Mouse (Mus musculus): Measurements from ENCODE around the gene Kctd18. TPM values are rescaled to one million over a fixed set of nuclear protein-coding genes. Genes with fewer than 3 reads are reported as not detected.
A peak's percentile ranks its signal among the peaks of the same experiment; 100 is the strongest.

Kctd18 gene
- total and polyA plus RNA-seq, 3 experiments: 12.8 to 19.8 (median 14.8) TPM

- dilution Hi-C loops (cut with MboI; ENCODE audit: extremely low pct_ligation_motif_present, extremely low pct_unique_long_range_greater_than_20kb, low sequenced_read_pairs) (no loop called here), in situ Hi-C loops (cut with MboI; ENCODE audit: low pct_ligation_motif_present, low pct_unique_long_range_greater_than_20kb, low sequenced_read_pairs) (no loop called here)
- no peaks in the 10 kb centered on the region for H3K79me2 ChIP-seq (replicated peaks; ENCODE audit: control insufficient read depth, extremely low read depth, insufficient read depth, poor library complexity, severe bottlenecking)
- TF ChIP-seq MAFK (IDR thresholded peaks at IDR 0.05; ENCODE audit: insufficient replicate concordance, low read length): no peak
- TF ChIP-seq ZNF384 (IDR thresholded peaks at IDR 0.05; ENCODE audit: low read depth, low read length): no peak
- TF ChIP-seq CTCF (conservative IDR thresholded peaks at IDR 0.05 in 1 of 2, IDR thresholded peaks at IDR 0.05 in 1 of 2; ENCODE audit: low read depth in 2 of 2, low read length in 2 of 2): no peak
- no peak for TF ChIP-seq ELF1 (IDR thresholded peaks at IDR 0.05; ENCODE audit: low read depth, low read length)
- TF ChIP-seq MAZ (IDR thresholded peaks at IDR 0.05; ENCODE audit: low read depth, low read length): no peak
- no peak for TF ChIP-seq MAX (IDR thresholded peaks at IDR 0.05; ENCODE audit: low read length)
- no peak for TF ChIP-seq NELFE (IDR thresholded peaks at IDR 0.05; ENCODE audit: low read depth, low read length)
- TF ChIP-seq ZMIZ1 (IDR thresholded peaks at IDR 0.05; ENCODE audit: low read depth, low read length): no peak
- no peak for TF ChIP-seq SIN3A (IDR thresholded peaks at IDR 0.05; ENCODE audit: low read length)
- TF ChIP-seq POLR2AphosphoS2 (IDR thresholded peaks at IDR 0.05; ENCODE audit: low read depth, low read length): no peak
- TF ChIP-seq MYC (IDR thresholded peaks at IDR 0.05; ENCODE audit: low read depth, low read length): no peak
- TF ChIP-seq NRF1 (IDR thresholded peaks at IDR 0.05; ENCODE audit: low read depth, low read length): no peak
- TF ChIP-seq EP300 (IDR thresholded peaks at IDR 0.05; ENCODE audit: low read length): no peak
- TF ChIP-seq IRF4 (IDR thresholded peaks at IDR 0.05; ENCODE audit: low read depth, low read length): no peak
- no peak for TF ChIP-seq CHD2 (IDR thresholded peaks at IDR 0.05; ENCODE audit: low read length)
- TF ChIP-seq JUN (IDR thresholded peaks at IDR 0.05; ENCODE audit: insufficient read depth, low read depth, low read length): no peak
- TF ChIP-seq USF1 (IDR thresholded peaks at IDR 0.05; ENCODE audit: low read depth, low read length): no peak
- no peak overlapping the region for H3K4me2 ChIP-seq (ENCODE audit: insufficient read depth, low read depth, poor library complexity, severe bottlenecking)
- no peak for DNase-seq (ENCODE audit: extremely low read depth)
- no peaks in the 10 kb centered on the region for H3K9me3 ChIP-seq (replicated peaks; ENCODE audit: low read length)
- no peaks in the 10 kb centered on the region for H3K27me3 ChIP-seq (replicated peaks)
- H3K36me3 ChIP-seq (replicated peaks in 1 of 2; ENCODE audit: control insufficient read depth in 1 of 2, insufficient read depth in 1 of 2, low read length in 1 of 2): no peaks in the 10 kb centered on the region
- no peak overlapping the region for H3K4me3 ChIP-seq (replicated peaks in 1 of 3; ENCODE audit: low read depth in 2 of 3, low read length in 2 of 3, poor library complexity in 1 of 3)
- H3K27ac ChIP-seq (ENCODE audit: insufficient read depth, low read depth): no peak overlapping the region
- H3K4me1 ChIP-seq (ENCODE audit: control insufficient read depth in 1 of 2, insufficient read depth in 2 of 2): 0 out of 4 replicates have a peak, but pooled peaks cover 2% of the 10 kb centered on the region in 2 experiments
- no peak overlapping the region for H3K9ac ChIP-seq (ENCODE audit: insufficient read depth, low read depth)
These were observed 101.4 kb downstream of the Kctd18 start for GRCm38 (mm10) chr1:57917342-57917741.

GRCm38 (mm10) chr1:57911561-57911960 lies 107.2 kb downstream of the Kctd18 start:
- dilution Hi-C loops (cut with MboI; ENCODE audit: extremely low pct_ligation_motif_present, extremely low pct_unique_long_range_greater_than_20kb, low sequenced_read_pairs): no loop called here
- H3K79me2 ChIP-seq (replicated peaks; ENCODE audit: control insufficient read depth, extremely low read depth, insufficient read depth, poor library complexity, severe bottlenecking): no peaks in the 10 kb centered on the region
- TF ChIP-seq UBTF (IDR thresholded peaks at IDR 0.05; ENCODE audit: low read depth, low read length) (no peak), CHD1 (IDR thresholded peaks at IDR 0.05; ENCODE audit: low read depth, low read length) (no peak), EP300 (IDR thresholded peaks at IDR 0.05; ENCODE audit: low read length) (no peak)

More at GRCm38 (mm10) chr1:57911561-57911960, 107.2 kb downstream of the Kctd18 start:
- DNase-seq (ENCODE audit: extremely low read depth): no peak
- Histone ChIP-seq H3K4me1 (ENCODE audit: control insufficient read depth in 1 of 2, insufficient read depth in 2 of 2) (peaks cover 2 to 7% of the 10 kb centered on the region in 2 experiments; a peak in 1 of 4 replicates), H3K27ac (ENCODE audit: insufficient read depth, low read depth) (no peak overlapping the region), H3K36me3 (replicated peaks in 1 of 2; ENCODE audit: control insufficient read depth in 1 of 2, insufficient read depth in 1 of 2, low read length in 1 of 2) (no peaks in the 10 kb centered on the region), H3K9me3 (replicated peaks; ENCODE audit: low read length) (no peaks in the 10 kb centered on the region), H3K27me3 (replicated peaks) (no peaks in the 10 kb centered on the region), H3K4me3 (replicated peaks in 1 of 3; ENCODE audit: low read depth in 2 of 3, low read length in 2 of 3, poor library complexity in 1 of 3) (no peak overlapping the region), H3K4me2 (ENCODE audit: insufficient read depth, low read depth, poor library complexity, severe bottlenecking) (peak overlapping the region; percentile 29; the same call in 1 of the 2 replicates), H3K9ac (ENCODE audit: insufficient read depth, low read depth) (no peak overlapping the region)
- in situ Hi-C loops (cut with MboI; ENCODE audit: low pct_ligation_motif_present, low pct_unique_long_range_greater_than_20kb, low sequenced_read_pairs): no loop called here
